Mouse (Mus musculus) forebrain, embryonic 11.5 days (tissue): ENCODE measurements at regions not wholly inside any gene's neighbourhood (a gene's known extent, or its start where the extent isn't known, plus 50 kb on each side); places are given as distances from the start of the nearest gene placed in this dataset.

Source experiments
- ATAC-seq: fragments of 200-750 bp; cut with Nextera tagmentation; replicated peaks from 2 replicates; pipeline ENCODE4 v1.8.0; 2017; ENCODE audit warnings: moderate TSS enrichment; ENCODE audit not compliant: low FRiP score
- DNase-seq: peaks from one replicate; pipeline ENCODE4 v3.0.0-alpha.2; 2017; ENCODE audit warnings: low spot score
- H3K27ac ChIP-seq: fragments of 300-500 bp; sonication (generic); 2 replicates; pipeline ENCODE4 v1.5.1; 2014; ENCODE audit warnings: low read depth, low read length
- H3K27me3 ChIP-seq: fragments of 300-500 bp; sonication (generic); 2 replicates; pipeline ENCODE4 v1.6.1; 2014; ENCODE audit warnings: mild to moderate bottlenecking, low read length, mixed read lengths; ENCODE audit not compliant: control insufficient read depth, insufficient read depth
- H3K36me3 ChIP-seq: fragments of 300-500 bp; sonication (generic); 2 replicates; pipeline ENCODE4 v1.6.1; 2014; ENCODE audit warnings: mild to moderate bottlenecking, low read length, moderate library complexity, mixed read lengths; ENCODE audit not compliant: control insufficient read depth, insufficient read depth
- H3K4me1 ChIP-seq: fragments of 300-500 bp; sonication (generic); replicated peaks from 2 replicates; pipeline ENCODE4 v1.6.1; 2014; ENCODE audit warnings: low read length, mixed read lengths; ENCODE audit not compliant: control insufficient read depth, insufficient read depth
- H3K4me2 ChIP-seq: fragments of 300-500 bp; sonication (generic); 2 replicates; pipeline ENCODE4 v1.6.1; 2014; ENCODE audit warnings: low read depth, mild to moderate bottlenecking, low read length, moderate library complexity, mixed read lengths; ENCODE audit not compliant: severe bottlenecking
- H3K4me3 ChIP-seq: fragments of 300-500 bp; sonication (generic); 2 replicates; pipeline ENCODE4 v1.5.1; 2014; ENCODE audit warnings: low read depth, low read length
- H3K9ac ChIP-seq: fragments of 300-500 bp; sonication (generic); 2 replicates; pipeline ENCODE4 v1.6.1; 2014; ENCODE audit warnings: low read length
- H3K9me3 ChIP-seq: fragments of 300-500 bp; sonication (generic); 2 replicates; pipeline ENCODE4 v1.6.1; 2016; ENCODE audit warnings: low read length, mixed read lengths; ENCODE audit not compliant: control insufficient read depth
- WGBS: fragments of 180-500 bp; shearing (Covaris S2); extraction: QIAGEN DNeasy Blood & Tissue Kit; methylation state at CpG from one replicate; pipeline ENCODE4 v1.1.7; 2014; 5-methylcytosine and 5-hydroxymethylcytosine counted together

GRCm38 (mm10) chr1:186342931-186343506 lies 225.9 kb upstream of the Lyplal1 start:
- WGBS, result 59% methylated on average over 2 of the region's 2 CpGs
- no peak for ATAC-seq
- H3K4me1 ChIP-seq, result no peaks in the 10 kb centered on the region
- no peak overlapping the region for H3K27ac ChIP-seq
- no peak for DNase-seq
- H3K9me3 ChIP-seq, result no peaks in the 10 kb centered on the region
- no peak overlapping the region for H3K4me2 ChIP-seq
- H3K4me3 ChIP-seq, result no peak overlapping the region
- no peaks in the 10 kb centered on the region for H3K27me3 ChIP-seq
- no peak overlapping the region for H3K9ac ChIP-seq
- no peaks in the 10 kb centered on the region for H3K36me3 ChIP-seq

DNA sequence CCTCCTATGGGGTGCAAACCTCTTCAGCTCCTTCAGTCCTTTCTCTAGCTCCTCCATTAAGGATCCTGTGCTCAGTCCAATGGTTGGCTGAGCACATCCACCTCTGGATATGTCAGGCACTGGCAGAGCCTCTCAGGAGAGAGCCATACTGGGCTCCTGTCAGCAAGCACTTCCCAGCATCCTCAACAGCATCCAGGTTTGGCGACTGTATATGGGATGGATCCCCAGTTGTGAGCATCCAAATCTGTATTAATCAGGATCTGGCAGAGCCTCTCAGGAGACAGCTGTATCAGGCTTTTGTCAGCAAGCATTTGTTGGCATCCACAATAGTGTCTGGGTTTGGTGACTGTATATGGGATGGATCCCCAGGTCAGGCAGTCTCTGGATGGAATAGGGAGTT lies 225.3 kb upstream of the Lyplal1 start:
- Histone ChIP-seq H3K4me1 (no peaks in the 10 kb centered on the region), H3K4me2 (no peak overlapping the region), H3K9me3 (no peaks in the 10 kb centered on the region), H3K9ac (no peak overlapping the region), H3K4me3 (no peak overlapping the region), H3K27me3 (no peaks in the 10 kb centered on the region), H3K27ac (no peak overlapping the region), H3K36me3 (no peaks in the 10 kb centered on the region)
- 81% methylated on average over 1 of the region's 1 CpGs for WGBS
- ATAC-seq, result no peak
- no peak for DNase-seq

DNA sequence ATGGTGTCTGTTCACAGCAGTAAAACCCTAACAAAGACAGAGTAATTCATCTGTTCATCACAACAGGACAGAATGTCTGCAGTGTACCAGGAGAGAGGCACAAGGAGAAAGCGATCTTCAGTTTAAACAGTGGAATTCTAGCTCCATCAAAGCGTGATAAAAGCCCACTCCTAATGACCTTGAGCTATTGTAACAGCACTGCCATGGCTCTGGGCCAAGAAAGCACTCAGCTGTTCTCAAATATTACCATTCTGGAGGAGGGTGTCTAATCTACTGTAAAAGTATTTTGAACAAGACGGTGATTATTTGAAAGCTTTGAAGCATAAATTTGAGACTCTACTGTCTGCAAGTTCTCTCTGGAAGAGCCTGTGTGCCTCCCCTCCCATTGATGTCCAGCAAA lies 224.8 kb upstream of the Lyplal1 start:
- no peak for DNase-seq

DNA sequence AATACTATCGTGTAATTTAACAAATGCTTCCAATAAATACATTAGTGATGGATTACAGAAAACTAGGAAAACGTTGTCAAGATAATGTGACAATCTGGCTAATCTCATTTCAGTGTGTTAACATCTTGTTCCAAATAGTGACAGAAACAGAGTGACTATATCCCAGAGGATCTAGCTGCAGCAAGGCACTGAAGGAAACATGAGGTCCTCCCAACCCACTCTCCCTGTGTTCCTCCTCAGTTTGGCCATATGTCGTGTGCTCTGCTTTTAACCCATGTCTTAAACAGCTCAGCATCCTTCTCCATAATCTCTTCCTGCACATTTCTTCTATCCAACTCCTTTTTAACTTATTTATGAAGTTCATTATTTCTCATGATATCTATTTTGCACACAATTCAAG lies 223.6 kb upstream of the Lyplal1 start:
- 90% methylated on average over 3 of the region's 3 CpGs for WGBS
- no peaks in the 10 kb centered on the region for H3K9me3 ChIP-seq
- no peak for DNase-seq

More for the DNA sequence above, 224.8 kb upstream of the Lyplal1 start:
- Histone ChIP-seq H3K36me3 (no peaks in the 10 kb centered on the region), H3K4me1 (no peaks in the 10 kb centered on the region), H3K4me2 (no peak overlapping the region), H3K9me3 (no peaks in the 10 kb centered on the region), H3K27me3 (no peaks in the 10 kb centered on the region), H3K27ac (no peak overlapping the region), H3K9ac (no peak overlapping the region), H3K4me3 (no peak overlapping the region)
- no peak for ATAC-seq
- 84% methylated on average over 3 of the region's 3 CpGs for WGBS

DNA sequence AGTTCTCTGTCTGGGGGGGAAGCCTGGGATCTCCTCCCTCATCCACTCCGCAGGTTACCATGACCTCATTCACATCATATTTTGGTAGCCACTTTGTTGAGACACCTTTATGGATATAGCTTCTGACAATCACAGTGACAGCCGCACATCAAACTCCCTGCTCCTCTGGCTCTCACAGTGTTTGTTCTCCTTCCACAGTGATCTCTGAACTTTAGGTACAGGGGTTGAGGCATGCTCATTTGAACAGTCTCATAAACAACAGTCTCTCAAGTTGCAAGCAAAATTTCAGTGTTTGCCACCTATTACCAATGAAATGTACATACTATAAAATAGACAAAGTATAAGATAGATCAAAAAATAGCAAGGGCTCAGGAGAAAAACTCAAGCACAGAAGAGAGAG lies 200.2 kb upstream of the Lyplal1 start:
- no peak for ATAC-seq
- WGBS, result 91% methylated on average over 2 of the region's 2 CpGs
- no peak overlapping the region for H3K27ac ChIP-seq
- no peak overlapping the region for H3K9ac ChIP-seq
- H3K4me3 ChIP-seq, result no peak overlapping the region
- no peaks in the 10 kb centered on the region for H3K9me3 ChIP-seq
- H3K36me3 ChIP-seq, result no peaks in the 10 kb centered on the region
- no peaks in the 10 kb centered on the region for H3K27me3 ChIP-seq
- no peak for DNase-seq
- H3K4me1 ChIP-seq, result no peaks in the 10 kb centered on the region
- no peak overlapping the region for H3K4me2 ChIP-seq

More for the DNA sequence above, 223.6 kb upstream of the Lyplal1 start:
- no peak for ATAC-seq
- Histone ChIP-seq H3K4me2 (no peak overlapping the region), H3K36me3 (no peaks in the 10 kb centered on the region), H3K9ac (no peak overlapping the region), H3K4me3 (no peak overlapping the region), H3K27ac (no peak overlapping the region), H3K4me1 (no peaks in the 10 kb centered on the region), H3K27me3 (no peaks in the 10 kb centered on the region)

DNA sequence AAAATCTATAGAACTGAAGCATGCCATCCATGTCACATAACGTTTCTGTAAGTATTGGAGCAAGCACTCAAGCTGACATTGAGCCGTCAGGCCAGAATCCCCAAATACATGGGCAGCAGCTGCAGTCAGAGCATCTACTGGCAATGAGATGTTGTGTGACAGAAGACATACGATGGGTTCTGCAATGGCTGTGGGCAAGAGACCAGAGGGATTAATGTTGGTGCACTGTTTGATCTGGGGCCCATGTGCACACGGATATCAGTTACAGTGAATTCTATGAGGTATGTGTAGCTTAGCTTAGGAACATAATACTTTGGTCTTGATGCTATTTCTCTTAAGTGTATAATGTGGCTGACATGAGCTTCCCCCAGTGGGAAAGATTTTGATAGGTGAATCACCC lies 197.1 kb upstream of the Lyplal1 start:
- Histone ChIP-seq H3K4me3 (no peak overlapping the region), H3K4me1 (no peaks in the 10 kb centered on the region), H3K4me2 (no peak overlapping the region), H3K27ac (no peak overlapping the region), H3K9ac (no peak overlapping the region), H3K27me3 (no peaks in the 10 kb centered on the region), H3K36me3 (no peaks in the 10 kb centered on the region), H3K9me3 (no peaks in the 10 kb centered on the region)
- ATAC-seq (no peak), DNase-seq (no peak)
- WGBS, result 89% methylated on average over 4 of the region's 4 CpGs

- no peak for ATAC-seq
- Histone ChIP-seq H3K4me1 (no peaks in the 10 kb centered on the region), H3K9me3 (no peaks in the 10 kb centered on the region), H3K4me2 (no peak overlapping the region), H3K27me3 (no peaks in the 10 kb centered on the region), H3K27ac (no peak overlapping the region), H3K4me3 (no peak overlapping the region), H3K36me3 (no peaks in the 10 kb centered on the region), H3K9ac (no peak overlapping the region)
- WGBS, result 86% methylated on average over 9 of the region's 9 CpGs
- DNase-seq, result no peak
These were observed 195.6 kb upstream of the Lyplal1 start for GRCm38 (mm10) chr1:186312698-186313097.

DNA sequence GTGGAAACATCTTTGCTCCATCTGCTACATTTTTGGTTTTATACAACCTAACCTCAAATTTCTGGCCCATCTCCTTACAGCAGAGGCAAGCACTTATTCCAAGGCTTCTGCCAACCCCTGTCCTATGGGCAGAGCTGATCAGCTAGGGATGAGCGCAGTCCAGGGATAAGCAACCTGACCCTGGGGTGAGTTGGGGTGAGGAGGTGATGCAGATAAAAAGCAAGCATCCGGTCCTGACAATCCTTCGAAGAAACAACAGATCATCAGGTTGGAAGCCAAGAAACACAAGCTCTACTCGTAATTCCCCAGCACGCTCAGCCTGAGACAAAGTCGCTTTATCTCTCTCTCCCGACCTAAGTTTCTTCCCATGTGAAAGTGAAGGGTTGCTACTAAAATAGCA lies 194.9 kb upstream of the Lyplal1 start:
- Histone ChIP-seq H3K4me3 (no peak overlapping the region), H3K9me3 (no peaks in the 10 kb centered on the region), H3K27ac (no peak overlapping the region), H3K4me1 (no peaks in the 10 kb centered on the region), H3K4me2 (no peak overlapping the region), H3K27me3 (no peaks in the 10 kb centered on the region), H3K36me3 (no peaks in the 10 kb centered on the region), H3K9ac (no peak overlapping the region)
- ATAC-seq (no peak), DNase-seq (no peak)
- 86% methylated on average over 7 of the region's 7 CpGs for WGBS

- DNase-seq (no peak), ATAC-seq (no peak)
- H3K4me1 ChIP-seq, result no peaks in the 10 kb centered on the region
- H3K27me3 ChIP-seq, result no peaks in the 10 kb centered on the region
- H3K36me3 ChIP-seq, result no peaks in the 10 kb centered on the region
- H3K4me2 ChIP-seq, result no peak overlapping the region
- 88% methylated on average over 6 of the region's 6 CpGs for WGBS
- H3K9me3 ChIP-seq, result no peaks in the 10 kb centered on the region
- H3K27ac ChIP-seq, result no peak overlapping the region
- H3K9ac ChIP-seq, result no peak overlapping the region
- no peak overlapping the region for H3K4me3 ChIP-seq
These were observed 190.5 kb upstream of the Lyplal1 start for GRCm38 (mm10) chr1:186307627-186308026.
